Mouse (Mus musculus) bone marrow, adult 2 months (tissue): Measurements from ENCODE around the gene Ankrd11.

ENCODE experiments used
- CTCF ChIP-seq: fragments of 200-500 bp; IDR thresholded peaks from 2 replicates; pipeline ENCODE4 v1.5.1; 2011; ENCODE audit warnings: low read length, control low read depth; ENCODE audit not compliant: control insufficient read depth, insufficient read depth
- POLR2A ChIP-seq: fragments of 200-500 bp; IDR thresholded peaks from 2 replicates; pipeline ENCODE4 v1.6.1; 2011; ENCODE audit warnings: low read depth, mild to moderate bottlenecking, control low read depth, low read length, borderline replicate concordance; ENCODE audit not compliant: control insufficient read depth

- TF ChIP-seq CTCF (no peak), POLR2A (no peak)
Observed at GRCm38 (mm10) chr8:122935912-122936311, 106.2 kb downstream of the Ankrd11 start.
